Mouse (Mus musculus): ENCODE data around the gene Gtf2a1l.

Gene Gtf2a1l

GRCm38 (mm10) chr17:88668452-88668851, at the start of gene Gtf2a1l:
TSS of gene Gtf2a1l (plus strand) at chr17:88668660.
- in situ Hi-C loops (cut with MboI, MseI) = loop anchor here (5.0 kb wide), 1 partner anchor 84 kb away; no protein-coding TSS in a partner anchor

- in situ Hi-C loops (cut with MboI, MseI) = no loop called here
Observed at GRCm38 (mm10) chr17:88620935-88621334, 47.5 kb upstream of the Gtf2a1l start.

- in situ Hi-C loops (cut with MboI, MseI) = no loop called here
Observed at GRCm38 (mm10) chr17:88621374-88621773, 47.1 kb upstream of the Gtf2a1l start.

GRCm38 (mm10) chr17:88622711-88623110, 45.7 kb upstream of the Gtf2a1l start:
- in situ Hi-C loops (cut with MboI, MseI) = no loop called here

- in situ Hi-C loops (cut with MboI, MseI) = no loop called here
Observed at GRCm38 (mm10) chr17:88624386-88624785, 44.1 kb upstream of the Gtf2a1l start.

GRCm38 (mm10) chr17:88625350-88625749, 43.1 kb upstream of the Gtf2a1l start:
- in situ Hi-C loops (cut with MboI, MseI) = no loop called here

- in situ Hi-C loops (cut with MboI, MseI) = no loop called here
Observed at GRCm38 (mm10) chr17:88625931-88626330, 42.5 kb upstream of the Gtf2a1l start.

- in situ Hi-C loops (cut with MboI, MseI) = no loop called here
Observed at GRCm38 (mm10) chr17:88626347-88626811, 42.1 kb upstream of the Gtf2a1l start.

GRCm38 (mm10) chr17:88627150-88627549, 41.3 kb upstream of the Gtf2a1l start:
- in situ Hi-C loops (cut with MboI, MseI) = no loop called here

- in situ Hi-C loops (cut with MboI, MseI) = no loop called here
Observed at GRCm38 (mm10) chr17:88628676-88629380, 39.6 kb upstream of the Gtf2a1l start.

GRCm38 (mm10) chr17:88629381-88629759, 39.1 kb upstream of the Gtf2a1l start:
- in situ Hi-C loops (cut with MboI, MseI) = no loop called here

GRCm38 (mm10) chr17:88629931-88630553, 38.4 kb upstream of the Gtf2a1l start:
- in situ Hi-C loops (cut with MboI, MseI) = no loop called here

GRCm38 (mm10) chr17:88630554-88630948, 37.9 kb upstream of the Gtf2a1l start:
- in situ Hi-C loops (cut with MboI, MseI) = no loop called here

GRCm38 (mm10) chr17:88632631-88633030, 35.8 kb upstream of the Gtf2a1l start:
- in situ Hi-C loops (cut with MboI, MseI) = no loop called here

GRCm38 (mm10) chr17:88636076-88636475, 32.4 kb upstream of the Gtf2a1l start:
- in situ Hi-C loops (cut with MboI, MseI) = loop anchor here (5.0 kb wide), 1 partner anchor 109 kb away; no protein-coding TSS in a partner anchor

GRCm38 (mm10) chr17:88636587-88636986, 31.9 kb upstream of the Gtf2a1l start:
- in situ Hi-C loops (cut with MboI, MseI) = loop anchor here (5.0 kb wide), 1 partner anchor 109 kb away; no protein-coding TSS in a partner anchor

- in situ Hi-C loops (cut with MboI, MseI) = loop anchor here (5.0 kb wide), 1 partner anchor 384 kb away; no protein-coding TSS in a partner anchor
Observed at GRCm38 (mm10) chr17:88641012-88641411, 27.4 kb upstream of the Gtf2a1l start.

GRCm38 (mm10) chr17:88641836-88642235, 26.6 kb upstream of the Gtf2a1l start:
- in situ Hi-C loops (cut with MboI, MseI) = loop anchor here (5.0 kb wide), 1 partner anchor 385 kb away; no protein-coding TSS in a partner anchor

- in situ Hi-C loops (cut with MboI, MseI) = loop anchor here (5.0 kb wide), 1 partner anchor 388 kb away; no protein-coding TSS in a partner anchor
Observed at GRCm38 (mm10) chr17:88644876-88645275, 23.6 kb upstream of the Gtf2a1l start.

- in situ Hi-C loops (cut with MboI, MseI) = no loop called here
Observed at GRCm38 (mm10) chr17:88645299-88645698, 23.2 kb upstream of the Gtf2a1l start.

- in situ Hi-C loops (cut with MboI, MseI) = no loop called here
Observed at GRCm38 (mm10) chr17:88647149-88647548, 21.3 kb upstream of the Gtf2a1l start.

- in situ Hi-C loops (cut with MboI, MseI) = no loop called here
Observed at GRCm38 (mm10) chr17:88652010-88652409, 16.4 kb upstream of the Gtf2a1l start.
